Mouse (Mus musculus) cerebellum, postnatal 10 days (tissue): ENCODE measurements at regions not wholly inside any gene's neighbourhood (a gene's known extent, or its start where the extent isn't known, plus 50 kb on each side); places are given as distances from the start of the nearest gene placed in this dataset.

Experiments used
- DNase-seq, 2 experiments: peaks; one replicate each; pipeline ENCODE4 v3.0.0; 2021; ENCODE audit warnings: mixed read lengths in 2 of 2

DNA sequence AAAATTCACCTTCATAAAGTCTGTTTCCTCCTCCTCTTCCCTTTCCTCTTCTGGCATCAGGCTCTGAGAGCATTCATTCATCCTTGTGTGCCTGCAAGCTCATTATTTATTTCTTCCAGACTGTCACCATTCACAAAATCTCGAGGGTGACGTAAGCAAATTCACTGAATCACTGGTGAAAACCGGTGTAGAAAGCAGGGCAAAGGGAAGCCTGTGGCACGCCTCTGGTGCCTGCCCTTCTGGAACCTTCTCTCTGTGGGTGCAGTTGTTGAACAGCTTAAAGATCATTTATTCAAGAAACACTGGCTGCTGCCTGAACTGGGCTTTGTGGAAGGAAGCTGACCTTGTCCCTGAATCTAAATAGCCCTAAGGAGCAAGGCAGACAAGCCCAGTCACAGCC, 177.0 kb downstream of the Slc38a4 start:
- DNase-seq = no peak

DNA sequence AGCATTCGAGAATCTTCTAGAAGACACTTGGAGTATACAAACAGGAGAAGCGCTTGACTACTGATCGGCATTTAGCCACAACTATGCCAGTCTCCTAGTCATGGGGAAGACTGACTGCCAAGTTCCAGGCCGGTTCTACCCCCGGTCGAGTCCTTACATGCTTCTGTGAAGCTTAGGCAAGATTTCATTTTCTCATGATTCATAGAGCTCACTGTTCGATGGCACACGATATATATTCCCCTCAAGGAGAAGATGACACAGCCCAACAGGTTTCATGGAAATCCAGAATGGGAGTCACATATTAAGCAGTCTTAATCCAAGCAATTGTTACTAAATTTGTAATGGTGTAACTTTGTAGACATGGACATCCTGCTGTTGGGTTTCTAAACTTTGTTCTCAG, 177.8 kb downstream of the Slc38a4 start:
- DNase-seq = no peak

DNA sequence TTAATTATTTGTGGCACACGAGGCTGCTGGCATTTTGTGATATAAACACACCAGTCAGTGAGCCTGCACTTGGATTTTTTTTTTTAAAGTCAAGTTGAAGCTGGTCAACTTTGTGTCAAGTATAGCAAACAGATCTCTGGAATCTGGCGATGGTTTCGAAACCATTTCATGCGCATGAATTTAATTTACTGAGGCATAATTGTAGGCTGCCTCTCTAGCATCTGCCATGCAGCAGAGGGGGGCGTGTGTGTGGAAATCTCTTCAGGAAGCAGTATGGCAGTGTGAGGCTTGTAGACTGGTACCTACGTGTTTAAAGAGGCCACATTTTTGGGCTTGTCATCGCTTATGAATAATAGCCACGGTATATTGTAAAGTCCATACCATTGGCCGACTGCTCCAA, 177.7 kb upstream of the Slc38a2 start:
- peak; percentile 18 to 24 for DNase-seq

DNA sequence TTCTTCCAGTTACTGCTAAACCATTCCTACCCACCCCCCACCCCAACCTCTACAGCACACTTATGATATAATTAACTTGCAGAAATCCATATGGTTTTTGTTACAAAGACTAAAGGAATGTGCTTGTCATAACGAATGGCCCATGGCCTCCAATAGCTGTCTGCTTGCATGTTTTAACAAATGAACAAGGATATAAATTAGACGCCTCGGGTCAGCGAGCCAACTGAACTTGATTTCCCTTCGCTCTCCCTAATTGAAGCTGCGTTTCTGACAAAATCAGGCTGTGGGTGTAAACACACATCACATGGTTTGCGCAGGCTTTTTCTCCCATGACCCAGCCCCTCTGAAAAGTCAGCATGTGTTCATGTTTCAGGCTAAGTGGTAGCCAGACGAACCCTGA, 174.6 kb upstream of the Slc38a2 start:
- DNase-seq = no peak

DNA sequence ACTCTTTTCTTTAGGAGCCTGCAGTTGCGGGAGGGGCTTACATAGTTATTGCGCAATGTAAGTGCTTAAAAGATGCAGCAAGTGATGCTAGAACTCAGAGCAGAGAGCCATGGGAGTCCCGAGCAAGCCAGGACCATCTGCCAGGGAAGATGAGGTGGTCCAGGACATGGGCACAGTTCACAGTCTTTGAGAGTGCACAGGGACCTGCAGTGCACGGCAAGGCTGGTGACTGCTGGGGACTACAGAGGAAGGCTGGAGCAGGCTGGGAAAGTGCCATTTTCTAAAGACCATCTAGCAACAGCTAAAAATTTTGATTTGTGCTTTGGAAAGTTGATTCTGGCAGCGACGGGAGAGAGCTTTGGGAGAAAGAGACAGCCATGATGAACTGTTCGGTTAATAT, 174.0 kb upstream of the Slc38a2 start:
- no peak for DNase-seq

DNA sequence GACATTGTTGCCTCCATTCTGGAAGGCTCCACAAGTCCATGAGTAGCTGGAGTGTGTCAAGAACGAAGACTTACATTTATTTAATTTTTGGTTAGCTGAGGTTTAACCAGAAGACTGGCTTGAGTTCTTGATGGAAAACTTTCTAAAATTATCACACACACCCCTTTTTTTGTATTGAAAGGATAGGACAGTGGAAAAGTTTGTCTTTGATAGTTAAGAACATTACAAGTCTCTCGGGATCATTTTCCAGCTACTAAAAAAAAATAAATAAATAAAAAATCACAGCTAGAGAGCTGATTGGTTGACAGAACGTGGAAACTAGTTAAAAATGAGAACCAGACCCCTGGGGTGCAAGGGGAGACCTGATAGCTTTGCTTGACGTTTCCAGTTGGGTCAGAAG, 173.6 kb upstream of the Slc38a2 start:
- no peak for DNase-seq

DNA sequence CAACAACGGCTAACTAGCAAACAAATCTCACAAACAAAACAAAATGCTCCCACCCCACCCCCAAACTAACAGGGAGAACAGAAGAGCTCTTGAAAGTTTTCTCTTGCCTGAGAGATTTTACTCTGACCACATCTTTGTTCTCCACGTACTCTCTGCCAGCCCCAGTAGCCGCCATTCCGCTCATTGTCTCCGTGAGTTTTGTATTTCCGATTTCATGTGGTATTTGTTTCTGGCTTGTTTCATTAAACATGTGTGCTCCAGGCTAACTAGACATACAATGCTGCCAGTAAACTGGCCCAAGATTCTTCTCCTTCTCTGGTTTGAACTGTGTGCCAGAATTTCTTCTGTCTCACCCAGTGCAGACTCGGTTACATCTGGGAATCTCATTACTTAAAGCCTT, 168.2 kb upstream of the Slc38a2 start:
- DNase-seq = no peak

DNA sequence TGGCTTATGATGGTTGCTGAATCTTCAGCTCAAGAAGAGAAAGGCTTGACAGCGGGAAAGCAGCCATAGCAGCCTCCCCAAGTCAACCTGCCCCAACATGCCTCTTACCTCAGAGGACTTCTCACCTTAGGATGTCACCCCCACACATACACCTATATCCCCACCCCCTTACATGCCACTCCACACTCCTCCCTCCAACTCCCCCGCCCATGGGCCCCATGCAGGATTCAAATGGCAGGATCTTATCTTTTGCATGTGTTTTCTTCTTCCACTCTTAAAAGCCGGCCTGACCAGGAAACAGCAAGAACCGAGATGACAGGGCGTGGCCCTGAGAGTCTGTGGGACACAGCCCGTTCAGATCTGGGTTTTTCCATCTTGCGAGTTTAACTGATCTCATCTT, 166.4 kb upstream of the Slc38a2 start:
- no peak for DNase-seq

DNA sequence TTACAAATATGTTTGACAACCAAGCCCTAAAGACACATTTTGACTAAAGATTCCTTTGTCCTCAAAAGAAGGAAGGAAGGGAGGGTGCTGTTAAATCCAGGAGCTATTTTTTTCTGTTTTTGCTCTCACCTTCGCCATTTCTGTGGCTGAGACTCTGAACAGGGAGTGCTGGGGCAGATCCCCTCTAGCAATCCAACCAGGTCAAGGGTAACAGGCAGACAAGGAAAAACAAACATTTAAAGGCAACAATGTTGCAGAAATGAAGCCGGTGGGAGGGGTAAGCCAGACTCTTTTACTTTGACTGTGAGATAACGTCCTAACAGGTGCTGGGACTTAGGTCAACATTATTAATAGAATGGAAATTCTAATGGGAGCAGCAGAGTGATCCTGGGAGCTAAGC, 158.2 kb upstream of the Slc38a2 start:
- DNase-seq = no peak

DNA sequence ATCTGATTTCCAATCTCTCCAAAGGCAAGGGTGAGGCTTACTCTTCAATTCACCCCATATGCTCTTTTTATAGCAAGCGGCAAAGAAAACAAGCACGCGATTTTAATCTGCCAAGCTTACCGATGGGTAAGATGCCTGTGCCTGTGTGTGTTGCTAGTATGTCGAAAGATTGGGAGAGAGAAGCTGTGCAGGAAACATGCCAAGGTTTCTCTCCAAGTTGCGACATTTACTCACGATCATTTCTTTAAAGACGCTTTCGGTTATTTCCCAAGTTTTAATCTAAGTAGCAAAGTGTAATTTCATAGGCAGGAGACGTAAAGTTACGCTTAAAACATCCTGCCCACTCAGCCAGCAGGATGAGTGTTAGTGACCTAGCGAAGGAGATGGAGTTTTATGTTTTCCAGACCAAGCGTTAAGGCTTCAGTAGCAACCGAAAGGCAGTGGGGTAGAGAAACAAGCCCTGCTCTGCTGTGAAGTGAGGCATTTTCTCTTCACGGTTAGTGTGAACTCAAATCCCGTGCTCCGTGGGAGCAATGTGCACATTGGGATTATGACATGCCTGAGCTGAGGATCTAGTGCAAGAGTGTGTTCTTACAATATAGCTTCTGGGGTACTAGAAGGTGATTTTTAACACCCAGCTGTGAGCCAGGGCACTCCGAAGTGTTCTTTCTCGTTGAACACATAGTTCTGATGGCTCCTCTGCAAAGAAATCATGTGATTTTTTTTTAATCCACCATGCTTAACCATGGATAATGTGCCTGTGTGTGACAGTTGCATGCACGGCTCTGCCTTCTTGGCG, 152.6 kb upstream of the Slc38a2 start:
- DNase-seq = no peak

DNA sequence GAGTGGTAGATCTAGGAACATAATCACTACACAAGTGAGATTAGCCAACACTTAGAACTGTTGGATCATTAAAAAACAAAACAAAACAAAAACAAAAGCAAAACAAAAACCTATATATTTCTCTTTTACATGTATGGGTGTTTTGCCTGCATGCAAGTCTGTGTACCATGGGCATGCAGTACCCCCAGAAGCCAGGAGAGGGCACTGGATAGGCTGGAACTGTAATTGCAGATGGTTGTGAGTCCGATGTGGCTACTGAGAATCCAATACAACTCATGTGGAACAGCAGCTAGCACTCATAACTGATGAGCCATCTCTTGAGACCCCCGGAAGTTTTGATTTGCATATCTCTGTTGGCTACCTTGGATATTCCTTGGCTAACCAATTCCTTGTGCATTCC, 148.6 kb upstream of the Slc38a2 start:
- peak; percentile 47 to 51 for DNase-seq

DNA sequence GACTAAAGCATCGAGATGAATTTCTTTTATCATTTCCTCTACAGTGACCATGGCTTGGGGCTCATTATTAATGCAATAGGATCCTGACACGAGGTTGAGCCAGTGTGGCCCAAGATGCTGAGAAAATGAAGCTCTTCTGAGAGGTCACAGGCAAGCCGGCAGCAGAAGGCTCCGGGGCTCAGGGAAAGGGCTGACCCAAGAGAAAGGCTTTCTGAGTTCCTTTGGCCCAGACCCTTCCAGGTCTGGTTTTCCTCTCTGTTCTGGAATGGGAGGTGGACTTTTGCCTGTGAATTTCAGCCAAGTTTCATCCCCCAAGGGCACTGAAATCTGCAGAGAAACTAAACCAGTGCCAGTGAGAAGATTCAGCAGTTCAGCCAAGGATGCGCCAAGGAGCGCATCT, 145.7 kb upstream of the Slc38a2 start:
- DNase-seq = peak; percentile 8 to 11

DNA sequence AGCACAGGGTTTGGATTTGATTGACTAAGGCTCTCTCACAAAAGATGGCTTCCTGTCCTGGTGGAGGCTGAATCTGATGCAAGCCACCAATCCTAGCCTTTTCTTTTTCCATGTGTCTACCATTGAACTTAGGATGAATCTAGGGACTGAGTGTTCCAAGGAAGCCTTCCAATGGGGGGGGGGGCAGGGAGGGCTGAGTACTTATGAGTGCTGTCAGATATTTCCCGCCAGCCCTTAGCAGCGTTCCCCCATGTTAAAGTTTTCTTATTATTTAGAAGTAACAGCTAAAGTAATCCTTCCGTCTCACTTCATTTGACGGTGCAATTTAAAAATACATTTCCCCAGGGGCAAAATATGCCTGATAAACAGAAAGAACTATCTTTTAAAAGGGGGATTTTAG, 144.8 kb upstream of the Slc38a2 start:
- no peak for DNase-seq

DNA sequence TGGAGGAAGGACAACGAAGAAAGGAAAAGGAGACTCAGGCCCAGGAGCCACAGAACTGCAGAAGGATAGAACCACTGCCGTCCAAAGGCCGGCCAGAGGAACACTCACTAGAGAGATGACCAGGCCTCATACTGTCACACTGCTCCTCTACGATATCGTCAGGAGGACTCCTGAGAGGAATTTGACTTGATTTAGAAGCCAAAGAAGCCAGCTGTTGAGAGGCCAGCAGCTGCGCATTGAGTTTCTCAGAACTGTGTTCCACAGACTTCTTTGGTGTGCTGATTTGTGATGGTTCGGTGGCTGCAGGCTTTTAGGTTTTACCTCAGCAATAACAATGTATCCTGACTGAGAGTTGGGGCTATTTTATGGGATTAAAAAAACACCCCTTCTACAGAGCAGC, 144.1 kb upstream of the Slc38a2 start:
- DNase-seq = no peak

DNA sequence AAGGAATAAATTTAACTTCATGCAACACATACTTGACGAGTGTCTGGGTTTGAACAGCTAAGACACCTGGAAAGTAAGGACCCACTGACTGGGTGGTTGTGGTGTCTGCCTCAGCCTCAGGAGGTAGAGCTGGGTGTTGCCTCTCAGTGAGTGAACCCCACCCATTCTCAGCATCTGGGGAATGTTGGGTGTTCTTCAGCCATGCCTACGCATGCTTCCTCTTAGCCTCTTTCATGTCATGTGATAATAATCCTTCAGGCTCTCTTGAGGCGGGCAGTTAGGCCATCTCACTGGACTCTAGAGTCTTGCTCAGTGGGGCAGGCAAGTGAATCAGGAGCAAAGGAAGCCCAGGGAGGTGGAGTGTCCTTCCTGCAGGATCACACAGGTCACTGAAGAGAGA, 143.4 kb upstream of the Slc38a2 start:
- DNase-seq = no peak

DNA sequence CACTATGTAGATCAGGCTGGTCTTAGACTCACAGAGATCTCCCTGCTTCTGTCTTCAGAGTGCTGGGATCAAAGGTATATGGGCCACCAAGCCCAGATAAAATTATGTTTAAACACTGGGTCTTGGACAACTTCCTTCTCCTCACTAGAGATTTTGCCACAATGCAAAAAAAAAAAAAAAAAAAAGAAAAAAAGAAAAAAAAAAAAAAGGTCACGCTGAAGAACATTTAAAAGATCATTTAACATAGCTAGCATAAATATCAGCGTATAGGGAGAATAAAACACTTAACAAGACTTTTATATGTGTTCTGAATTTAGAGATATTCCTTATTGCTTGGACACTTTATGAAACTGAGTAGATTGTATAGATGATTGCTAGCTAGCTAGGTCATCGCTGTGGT, 137.1 kb upstream of the Slc38a2 start:
- DNase-seq = no peak

DNA sequence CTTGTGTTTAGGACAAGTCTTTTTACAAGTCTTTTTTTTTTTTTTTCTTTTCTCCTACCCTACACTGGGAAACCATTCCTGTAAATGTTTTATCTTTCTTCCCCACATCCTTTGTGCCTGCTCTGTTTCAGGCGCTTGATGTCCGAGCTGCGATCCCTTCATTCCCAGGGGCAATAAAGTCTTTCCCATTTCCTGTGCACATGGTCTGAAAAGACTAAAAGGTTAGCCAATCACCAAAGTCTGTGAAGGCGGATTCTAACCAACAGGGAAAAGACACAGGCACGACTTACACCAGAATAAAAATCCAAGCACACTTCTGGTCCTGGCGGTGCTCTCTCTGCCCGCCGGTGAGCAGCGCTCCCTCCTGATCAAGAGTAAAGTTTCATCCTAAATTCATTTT, 135.3 kb upstream of the Slc38a2 start:
- DNase-seq = no peak

DNA sequence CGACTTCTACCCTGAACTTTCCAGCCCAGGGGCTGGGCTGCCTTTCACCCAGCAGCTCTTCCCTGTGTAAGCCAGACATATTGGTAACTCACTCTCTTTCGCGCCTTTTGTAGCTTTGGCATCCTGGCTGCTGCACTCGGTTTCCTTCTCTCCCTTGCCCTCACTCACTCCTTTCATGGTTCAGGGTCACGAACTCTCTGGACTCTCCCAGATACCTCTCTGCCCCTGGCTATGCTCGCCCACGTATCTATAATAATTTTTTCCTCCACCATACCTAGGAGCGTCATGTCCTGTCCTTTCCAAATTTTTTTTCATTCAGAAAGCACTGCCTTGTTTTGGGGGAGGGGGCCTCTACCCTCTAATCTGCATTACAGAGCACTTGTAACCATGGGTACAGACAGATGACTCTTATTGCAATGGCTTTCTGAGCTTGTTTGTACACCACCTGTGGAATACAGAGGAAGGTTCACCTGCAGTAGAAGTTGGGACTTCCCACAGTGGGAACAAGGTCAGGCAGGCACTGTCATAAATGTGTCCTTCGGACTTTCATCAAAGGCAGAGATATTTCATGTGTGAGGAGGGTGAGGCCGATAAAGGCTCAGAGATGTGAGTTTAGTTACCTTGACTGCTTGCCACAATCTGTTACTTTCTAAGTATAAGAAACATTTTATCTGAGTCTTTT, 134.8 kb upstream of the Slc38a2 start:
- no peak for DNase-seq

DNA sequence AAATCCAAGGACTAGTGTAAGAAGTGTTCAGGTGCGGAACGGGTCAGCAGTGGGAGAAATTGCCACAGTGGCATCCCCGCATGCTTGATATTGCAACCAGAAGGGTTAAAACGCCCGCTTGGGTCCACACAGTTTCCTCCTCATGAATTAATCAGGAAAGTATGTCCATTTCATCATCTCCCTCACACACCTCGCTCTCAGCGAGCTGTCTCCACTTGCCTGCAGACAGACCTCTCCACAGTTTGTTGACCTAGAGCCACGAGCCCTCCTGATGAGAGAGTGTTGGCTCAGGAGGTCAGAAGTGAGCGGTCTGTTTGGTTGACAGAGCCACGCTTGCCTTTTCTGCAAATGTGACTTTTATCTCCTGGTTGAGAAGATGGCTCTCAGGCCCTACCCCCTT, 132.9 kb upstream of the Slc38a2 start:
- no peak for DNase-seq

DNA sequence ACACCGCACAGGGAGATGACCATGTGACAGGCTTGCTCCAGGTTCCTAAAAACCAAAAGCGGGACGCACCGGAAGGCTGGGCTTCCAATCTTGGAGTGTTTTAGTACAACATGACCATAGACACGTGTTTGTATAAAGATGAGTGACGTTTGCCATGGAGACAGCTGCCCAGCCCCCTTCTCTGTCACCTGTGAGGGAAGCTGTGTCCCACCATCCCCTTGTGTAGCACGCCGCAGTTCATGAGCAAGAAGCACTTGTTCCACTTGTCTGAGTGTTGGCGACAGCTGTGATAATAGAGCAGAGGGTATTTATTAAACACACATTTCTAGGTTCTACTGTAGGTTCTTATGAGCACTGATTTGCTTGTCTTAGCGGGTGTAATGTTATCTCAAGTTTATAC, 131.7 kb upstream of the Slc38a2 start:
- no peak for DNase-seq

DNA sequence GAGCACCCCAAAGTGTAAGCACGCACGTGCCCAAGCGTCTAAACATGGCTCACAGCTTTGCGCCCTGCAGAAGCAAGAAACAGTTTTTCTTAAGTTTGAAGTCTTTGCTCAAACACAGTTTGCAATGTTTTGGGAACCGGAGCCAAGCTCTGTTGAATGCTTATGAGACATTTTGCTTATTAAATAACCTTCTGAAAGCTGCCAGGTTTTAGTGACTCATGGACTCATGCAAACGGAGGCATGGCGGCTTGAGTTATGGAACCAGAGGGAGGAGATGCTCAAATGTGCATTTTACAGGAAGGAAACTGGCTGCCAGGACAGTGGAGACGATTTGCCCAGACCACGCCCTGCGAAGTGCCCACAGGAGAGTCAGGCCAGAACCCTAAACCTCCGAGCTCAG, 131.0 kb upstream of the Slc38a2 start:
- no peak for DNase-seq

DNA sequence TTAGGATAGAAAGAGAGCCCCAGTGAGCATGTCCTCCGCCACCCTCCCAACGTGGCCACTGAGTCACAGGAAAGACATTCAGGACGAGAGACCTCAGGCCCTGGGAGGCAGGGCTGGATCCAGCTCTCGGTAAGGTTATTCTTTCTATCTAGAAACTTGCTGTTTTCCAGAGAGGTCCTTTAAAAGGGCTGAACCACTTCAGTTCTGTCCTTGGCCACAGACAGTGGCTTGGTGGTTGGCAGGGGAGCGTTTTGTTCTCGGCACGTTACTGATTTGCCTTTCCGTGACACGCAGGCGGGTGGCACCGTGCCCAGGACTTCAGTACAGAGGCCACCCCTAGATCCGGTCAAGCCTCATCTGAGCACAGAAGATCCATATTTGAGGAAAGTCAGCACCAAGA, 130.4 kb upstream of the Slc38a2 start:
- DNase-seq = peak; percentile 59 to 65

DNA sequence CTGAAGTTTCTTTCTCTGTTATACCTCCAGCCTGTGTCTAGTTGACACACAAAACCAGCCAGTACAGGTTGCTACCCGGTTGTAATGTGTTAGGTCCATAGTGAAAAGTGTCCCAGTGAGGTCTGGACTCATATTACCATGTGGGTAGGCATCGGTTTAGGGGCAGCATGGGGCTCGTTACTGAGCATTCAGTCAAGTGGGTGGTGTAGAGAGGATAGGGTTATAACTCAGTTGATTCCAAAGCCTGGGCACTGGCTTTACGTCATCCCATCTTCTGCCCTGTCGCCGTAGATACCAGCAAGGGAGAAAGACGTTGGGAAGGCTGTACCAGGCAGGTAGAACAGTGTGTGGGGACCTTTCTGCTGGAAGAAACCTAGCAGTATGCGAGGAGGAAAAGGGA, 129.2 kb upstream of the Slc38a2 start:
- no peak for DNase-seq

DNA sequence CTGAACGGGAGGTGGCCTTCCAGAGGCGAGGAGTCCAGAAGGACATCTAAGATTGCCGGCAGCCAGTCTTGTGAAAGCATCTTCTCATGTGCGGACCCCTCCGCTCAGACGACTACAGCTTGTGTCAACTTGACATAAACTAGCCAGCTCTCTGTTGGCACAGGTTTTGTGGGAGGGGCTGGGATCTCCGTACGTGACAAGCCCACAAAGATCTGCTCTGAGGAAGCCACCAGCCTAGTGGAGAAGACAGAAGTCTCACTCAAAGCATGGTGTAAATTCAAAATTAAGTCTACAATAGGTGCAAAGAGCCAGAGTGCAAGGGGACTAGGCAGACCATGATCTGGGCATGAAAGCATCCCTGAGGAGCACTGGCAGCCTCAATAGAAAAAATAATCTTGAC, 128.4 kb upstream of the Slc38a2 start:
- DNase-seq = no peak

DNA sequence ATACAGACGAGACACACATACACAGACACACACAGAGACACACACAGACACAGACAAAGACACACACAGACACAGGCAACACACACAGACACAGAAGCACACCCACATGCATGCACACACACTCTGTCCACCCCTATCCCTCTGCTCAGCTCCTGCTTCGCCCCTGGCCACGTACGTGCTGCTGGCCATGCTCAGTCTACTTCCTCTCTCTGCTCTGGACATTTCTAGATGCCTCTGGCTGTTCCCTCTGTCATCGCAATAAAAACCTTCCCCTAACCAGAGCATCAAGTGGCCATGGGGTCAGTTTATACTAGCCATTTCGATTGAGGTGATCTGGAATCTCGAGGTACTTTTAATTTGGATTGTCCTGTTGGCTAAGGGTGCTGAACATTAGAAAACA, 118.9 kb upstream of the Slc38a2 start:
- DNase-seq = no peak
